Mouse (Mus musculus) kidney, postnatal 0 days (tissue): ENCODE measurements at regions not wholly inside any gene's neighbourhood (a gene's known extent, or its start where the extent isn't known, plus 50 kb on each side); places are given as distances from the start of the nearest gene placed in this dataset.

Experiments used
- ATAC-seq: fragments of 200-750 bp; cut with Nextera tagmentation; replicated peaks from 2 replicates; pipeline ENCODE4 v1.8.0; 2017; ENCODE audit warnings: low read depth, moderate number of reproducible peaks, moderate TSS enrichment, moderate library complexity; ENCODE audit not compliant: low FRiP score
- DNase-seq: peaks from one replicate; pipeline ENCODE4 v3.0.0-alpha.2; 2016; ENCODE audit warnings: low spot score
- H3K27ac ChIP-seq: fragments of 300-500 bp; sonication (generic); 2 replicates; pipeline ENCODE4 v1.5.1; 2014; ENCODE audit warnings: mild to moderate bottlenecking
- H3K27me3 ChIP-seq: fragments of 300-500 bp; sonication (generic); 2 replicates; pipeline ENCODE4 v1.6.1; 2014; ENCODE audit warnings: low read length, mixed read lengths; ENCODE audit not compliant: insufficient read depth
- H3K36me3 ChIP-seq: fragments of 300-500 bp; sonication (generic); 2 replicates; pipeline ENCODE4 v1.6.1; 2014; ENCODE audit warnings: low read length, mixed read lengths; ENCODE audit not compliant: insufficient read depth
- H3K4me1 ChIP-seq: fragments of 300-500 bp; sonication (generic); replicated peaks from 2 replicates; pipeline ENCODE4 v1.6.1; 2014; ENCODE audit warnings: antibody characterized with exemption, low read length, mixed read lengths; ENCODE audit not compliant: insufficient read depth
- H3K4me2 ChIP-seq: fragments of 300-500 bp; sonication (generic); 2 replicates; pipeline ENCODE4 v1.6.1; 2014; ENCODE audit warnings: mild to moderate bottlenecking, low read length, moderate library complexity, mixed read lengths
- H3K4me3 ChIP-seq: fragments of 300-500 bp; sonication (generic); replicated peaks from 2 replicates; pipeline ENCODE4 v1.5.1; 2014; ENCODE audit warnings: low read depth, low read length
- H3K9ac ChIP-seq: fragments of 300-500 bp; sonication (generic); 2 replicates; pipeline ENCODE4 v1.6.1; 2014; ENCODE audit warnings: low read depth, low read length
- H3K9me3 ChIP-seq: fragments of 300-500 bp; sonication (generic); replicated peaks from 2 replicates; pipeline ENCODE4 v1.6.1; 2016; ENCODE audit warnings: low read length, inconsistent platforms, mixed read lengths
- CTCF ChIP-seq: IDR thresholded peaks from 2 replicates; pipeline ENCODE4 v1.5.1; 2016; ENCODE audit warnings: antibody characterized with exemption, low read depth, mild to moderate bottlenecking, moderate library complexity
- WGBS: fragments of 180-500 bp; shearing (Covaris S2); extraction: QIAGEN DNeasy Blood & Tissue Kit; methylation state at CpG from one replicate; pipeline ENCODE4 v1.1.7; 2014; 5-methylcytosine and 5-hydroxymethylcytosine counted together

GRCm38 (mm10) chr2:79585022-79585774 is 50.0 kb upstream of the Itprid2 start:
- H3K27ac ChIP-seq, result no peak overlapping the region

More at GRCm38 (mm10) chr2:79585022-79585774, 50.0 kb upstream of the Itprid2 start:
- Histone ChIP-seq H3K9ac (no peak overlapping the region), H3K36me3 (no peaks in the 10 kb centered on the region), H3K4me2 (no peak overlapping the region), H3K27me3 (no peaks in the 10 kb centered on the region), H3K9me3 (no peaks in the 10 kb centered on the region), H3K4me3 (no peak overlapping the region), H3K4me1 (no peaks in the 10 kb centered on the region)
- TF ChIP-seq CTCF, result no peak
- WGBS, result 64% methylated on average over 7 of the region's 7 CpGs
- ATAC-seq (no peak), DNase-seq (no peak)
